Mouse (Mus musculus) liver, postnatal 0 days (tissue): ENCODE results near the gene Slc13a5.

Source experiments
- CTCF ChIP-seq: sonication (generic); IDR thresholded peaks from 2 replicates; pipeline ENCODE4 v1.5.1; 2016; ENCODE audit warnings: antibody characterized with exemption, low read depth
- EP300 ChIP-seq: IDR thresholded peaks from 2 replicates; pipeline ENCODE4 v1.6.1; 2016; ENCODE audit warnings: antibody characterized with exemption, low read depth, mild to moderate bottlenecking

DNA sequence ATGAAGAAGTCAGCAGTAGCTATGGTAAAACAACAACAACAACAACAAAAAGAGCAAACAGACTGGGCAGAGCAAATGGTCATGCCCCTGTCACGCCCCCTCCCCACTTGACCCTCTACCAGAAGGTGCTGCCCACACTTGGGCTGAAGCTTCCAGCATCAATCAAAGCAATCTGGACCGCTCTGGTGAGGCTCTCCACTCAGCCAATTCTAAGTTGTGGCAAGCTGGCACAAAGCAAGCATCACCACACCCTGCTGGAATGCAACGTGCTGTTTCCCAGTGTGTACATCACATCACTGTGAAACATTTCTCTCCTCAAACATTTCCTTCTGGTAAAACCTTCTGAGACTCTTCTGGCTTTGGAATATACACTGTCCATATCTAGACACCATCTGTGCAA is 6.3 kb upstream of the Slc13a5 start:
- TF ChIP-seq CTCF: no peak
- no peak for TF ChIP-seq EP300
